Mouse (Mus musculus) intestine, embryonic 14.5 days (tissue): ENCODE measurements at regions not wholly inside any gene's neighbourhood (a gene's known extent, or its start where the extent isn't known, plus 50 kb on each side); places are given as distances from the start of the nearest gene placed in this dataset.
"Not testable (repeated sequence)": the region's sequence is repeated elsewhere in the genome, so short reads cannot be mapped to it uniquely, and the experiment has no call there.

Experiments
- ATAC-seq: fragments of 200-750 bp; cut with Nextera tagmentation; replicated peaks from 2 replicates; pipeline ENCODE4 v1.8.0; 2017; ENCODE audit warnings: low read depth, moderate number of reproducible peaks, moderate TSS enrichment, moderate library complexity; ENCODE audit not compliant: low FRiP score, low TSS enrichment
- DNase-seq: peaks from one replicate; pipeline ENCODE4 v3.0.0-alpha.2; 2018; ENCODE audit warnings: low spot score
- H3K27ac ChIP-seq: fragments of 300-500 bp; sonication (generic); 2 replicates; pipeline ENCODE4 v1.5.1; 2014; ENCODE audit warnings: low read depth, mild to moderate bottlenecking, control low read depth
- H3K27me3 ChIP-seq: fragments of 300-500 bp; sonication (generic); replicated peaks from 2 replicates; pipeline ENCODE4 v1.6.1; 2014; ENCODE audit warnings: low read length, control low read depth; ENCODE audit not compliant: control insufficient read depth, insufficient read depth
- H3K36me3 ChIP-seq: fragments of 300-500 bp; sonication (generic); 2 replicates; pipeline ENCODE4 v1.6.1; 2014; ENCODE audit warnings: low read length, control low read depth; ENCODE audit not compliant: control insufficient read depth, insufficient read depth
- H3K4me1 ChIP-seq: fragments of 300-500 bp; sonication (generic); replicated peaks from 2 replicates; pipeline ENCODE4 v1.6.1; 2014; ENCODE audit warnings: low read length, control low read depth, mixed read lengths; ENCODE audit not compliant: control insufficient read depth, insufficient read depth
- H3K4me2 ChIP-seq: fragments of 300-500 bp; sonication (generic); 2 replicates; pipeline ENCODE4 v1.6.1; 2014; ENCODE audit warnings: low read length
- H3K4me3 ChIP-seq: fragments of 300-500 bp; sonication (generic); 2 replicates; pipeline ENCODE4 v1.5.1; 2014; ENCODE audit warnings: low read depth, low read length, control low read depth, mixed read lengths
- H3K9ac ChIP-seq: fragments of 300-500 bp; sonication (generic); 2 replicates; pipeline ENCODE4 v1.6.1; 2014; ENCODE audit warnings: mild to moderate bottlenecking, low read length
- H3K9me3 ChIP-seq: fragments of 300-500 bp; sonication (generic); 2 replicates; pipeline ENCODE4 v1.6.1; 2016; ENCODE audit warnings: low read length, control low read depth; ENCODE audit not compliant: control insufficient read depth
- WGBS: fragments of 180-500 bp; shearing (Covaris S2); extraction: QIAGEN DNeasy Blood & Tissue Kit; methylation state at CpG from one replicate; pipeline ENCODE4 v1.1.7; 2014; 5-methylcytosine and 5-hydroxymethylcytosine counted together

DNA sequence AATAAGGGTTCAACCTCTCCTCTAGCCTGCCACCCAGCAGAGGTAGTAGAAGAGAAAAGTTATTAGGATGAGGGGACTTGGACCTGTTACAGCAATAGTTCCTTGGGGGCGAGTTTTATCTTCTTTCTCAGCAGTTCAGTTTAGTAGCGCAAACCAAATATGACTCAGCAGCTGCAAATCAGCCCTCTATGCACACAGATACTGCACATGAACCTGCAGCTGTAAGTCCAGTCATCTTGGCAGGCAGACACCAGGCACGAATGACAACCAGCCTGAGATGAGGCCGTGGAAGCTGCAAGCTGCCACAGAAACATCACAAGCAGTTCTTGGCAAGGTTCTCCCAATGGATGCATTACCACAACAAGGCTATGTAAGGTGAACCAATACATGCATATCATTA, 327.0 kb upstream of the Akr1e1 start:
- no peak overlapping the region for H3K9ac ChIP-seq
- H3K36me3 ChIP-seq = no peaks in the 10 kb centered on the region
- no peaks in the 10 kb centered on the region for H3K27me3 ChIP-seq
- H3K4me3 ChIP-seq = no peak overlapping the region
- WGBS = 82% methylated on average over 4 of the region's 4 CpGs
- H3K4me1 ChIP-seq = no peaks in the 10 kb centered on the region
- DNase-seq (no peak), ATAC-seq (no peak)
- no peak overlapping the region for H3K27ac ChIP-seq
- H3K9me3 ChIP-seq = no peaks in the 10 kb centered on the region
- H3K4me2 ChIP-seq = no peak overlapping the region

- DNase-seq = no peak
- no peak overlapping the region for H3K4me3 ChIP-seq
- no peaks in the 10 kb centered on the region for H3K27me3 ChIP-seq
- no peaks in the 10 kb centered on the region for H3K4me1 ChIP-seq
- no peaks in the 10 kb centered on the region for H3K36me3 ChIP-seq
- H3K9ac ChIP-seq = no peak overlapping the region
- H3K27ac ChIP-seq = no peak overlapping the region
- no peaks in the 10 kb centered on the region for H3K9me3 ChIP-seq
- ATAC-seq = no peak
- no peak overlapping the region for H3K4me2 ChIP-seq
Observed at GRCm38 (mm10) chr13:4939849-4940248, 330.9 kb upstream of the Akr1e1 start.

DNA sequence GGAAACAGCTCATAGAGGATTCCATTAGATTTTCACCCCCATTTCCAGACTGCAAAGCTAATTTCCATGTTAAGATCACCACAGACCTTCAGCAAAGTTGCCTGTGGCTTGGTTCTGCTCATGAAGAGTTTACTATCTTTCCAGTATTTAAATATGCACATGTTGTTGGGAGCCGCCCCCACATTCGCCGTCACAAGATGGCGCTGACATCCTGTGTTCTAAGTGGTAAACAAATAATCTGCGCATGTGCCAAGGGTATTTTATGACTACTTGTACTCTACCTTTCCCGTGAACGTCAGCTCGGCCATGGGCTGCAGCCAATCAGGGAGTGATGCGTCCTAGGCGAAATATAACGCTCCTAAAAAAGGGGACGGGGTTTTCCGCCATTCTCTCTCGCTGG, 333.5 kb upstream of the Akr1e1 start:
- ATAC-seq, H3K36me3 ChIP-seq, H3K4me1 ChIP-seq, H3K27me3 ChIP-seq, H3K4me2 ChIP-seq, H3K27ac ChIP-seq, H3K9me3 ChIP-seq, H3K9ac ChIP-seq, H3K4me3 ChIP-seq: not testable (repeated sequence)
- WGBS = 15% methylated on average over 5 of the region's 14 CpGs
- DNase-seq = peak; percentile 54

- peak overlapping the region; percentile 33 for H3K4me3 ChIP-seq
- H3K9ac ChIP-seq = 0 out of 2 replicates have a peak overlapping the region, but pooled peaks have one; percentile 27
- H3K4me2 ChIP-seq = peak overlapping the region; percentile 50
- H3K27ac ChIP-seq = no peak overlapping the region
- no peaks in the 10 kb centered on the region for H3K9me3 ChIP-seq
- no peaks in the 10 kb centered on the region for H3K27me3 ChIP-seq
- H3K36me3 ChIP-seq = no peaks in the 10 kb centered on the region
- ATAC-seq (no peak), DNase-seq (no peak)
- H3K4me1 ChIP-seq = no peaks in the 10 kb centered on the region
- 17% methylated on average over 7 of the region's 7 CpGs for WGBS
Observed at GRCm38 (mm10) chr13:4943046-4943445, 334.1 kb upstream of the Akr1e1 start.

GRCm38 (mm10) chr13:4955384-4955783, 346.4 kb upstream of the Akr1e1 start:
- no peak overlapping the region for H3K4me3 ChIP-seq
- no peak for ATAC-seq
- no peaks in the 10 kb centered on the region for H3K9me3 ChIP-seq
- H3K36me3 ChIP-seq = no peaks in the 10 kb centered on the region
- H3K27me3 ChIP-seq = no peaks in the 10 kb centered on the region
- WGBS = 89% methylated on average over 3 of the region's 3 CpGs
- DNase-seq = no peak
- H3K4me1 ChIP-seq = no peaks in the 10 kb centered on the region
- H3K4me2 ChIP-seq = no peak overlapping the region
- no peak overlapping the region for H3K9ac ChIP-seq
- H3K27ac ChIP-seq = no peak overlapping the region

DNA sequence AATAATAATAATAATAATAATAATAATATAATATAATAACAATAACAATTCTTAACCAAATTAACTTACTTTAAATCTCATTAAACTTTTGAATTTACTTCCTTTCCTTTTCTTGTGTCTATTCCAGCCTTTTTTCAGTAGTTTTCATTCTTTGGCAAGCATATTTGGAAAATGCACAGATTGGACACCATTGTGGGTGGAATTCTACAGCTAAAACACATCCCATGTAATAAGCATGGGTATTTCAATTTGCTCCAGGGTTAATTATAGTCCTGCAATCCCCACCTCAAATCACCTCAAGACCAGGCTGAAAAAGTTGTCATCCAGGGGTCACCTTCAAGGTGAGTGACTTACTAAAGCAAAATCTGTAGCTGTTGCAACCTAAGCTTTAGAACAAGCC, 355.9 kb upstream of the Akr1e1 start:
- Histone ChIP-seq H3K9me3 (no peaks in the 10 kb centered on the region), H3K4me1 (no peaks in the 10 kb centered on the region), H3K36me3 (no peaks in the 10 kb centered on the region), H3K27me3 (no peaks in the 10 kb centered on the region), H3K27ac (no peak overlapping the region), H3K4me3 (no peak overlapping the region), H3K9ac (no peak overlapping the region), H3K4me2 (no peak overlapping the region)
- no peak for DNase-seq
- no peak for ATAC-seq

DNA sequence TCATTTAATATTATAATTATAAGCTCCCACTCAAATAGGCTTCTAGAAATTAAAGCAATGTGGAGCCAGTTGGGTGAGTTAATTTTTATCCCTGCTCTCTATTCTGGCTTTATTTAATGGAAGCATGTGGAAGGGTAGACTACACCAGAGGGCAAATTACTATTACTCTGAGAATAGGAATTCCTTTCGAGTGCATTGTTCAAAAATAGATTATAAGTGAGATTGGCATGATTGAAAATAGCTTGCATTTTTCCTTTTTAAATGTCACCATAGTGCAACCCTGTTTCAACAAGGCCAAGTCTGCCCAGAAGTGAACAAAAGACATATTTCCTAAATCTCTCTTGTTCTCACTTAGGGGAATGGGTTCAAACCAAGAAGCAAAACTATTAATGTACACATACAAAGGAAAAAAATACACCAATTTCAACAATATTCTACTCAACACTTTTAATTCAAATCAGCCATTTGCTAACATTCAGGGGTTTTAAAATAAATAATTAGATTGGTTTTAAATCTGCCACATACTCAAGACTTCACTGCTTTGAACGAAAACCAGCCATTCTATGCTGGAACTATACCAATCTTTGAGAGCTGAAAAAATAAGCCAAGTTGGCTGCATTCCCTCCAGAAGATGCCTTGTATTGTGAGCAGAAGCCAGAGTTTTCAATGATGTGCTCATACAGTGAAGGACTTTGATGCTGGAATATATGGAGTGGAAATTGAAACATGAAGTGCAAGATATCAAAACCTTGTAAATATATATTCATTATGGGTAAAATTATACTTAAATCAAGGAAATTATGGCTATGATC, 361.3 kb upstream of the Akr1e1 start:
- WGBS = 55% methylated on average over 2 of the region's 2 CpGs
- Histone ChIP-seq H3K4me2 (no peak overlapping the region), H3K27ac (no peak overlapping the region), H3K36me3 (no peaks in the 10 kb centered on the region), H3K9me3 (no peaks in the 10 kb centered on the region), H3K4me1 (no peaks in the 10 kb centered on the region), H3K27me3 (no peaks in the 10 kb centered on the region), H3K9ac (no peak overlapping the region), H3K4me3 (no peak overlapping the region)
- no peak for ATAC-seq
- no peak for DNase-seq

DNA sequence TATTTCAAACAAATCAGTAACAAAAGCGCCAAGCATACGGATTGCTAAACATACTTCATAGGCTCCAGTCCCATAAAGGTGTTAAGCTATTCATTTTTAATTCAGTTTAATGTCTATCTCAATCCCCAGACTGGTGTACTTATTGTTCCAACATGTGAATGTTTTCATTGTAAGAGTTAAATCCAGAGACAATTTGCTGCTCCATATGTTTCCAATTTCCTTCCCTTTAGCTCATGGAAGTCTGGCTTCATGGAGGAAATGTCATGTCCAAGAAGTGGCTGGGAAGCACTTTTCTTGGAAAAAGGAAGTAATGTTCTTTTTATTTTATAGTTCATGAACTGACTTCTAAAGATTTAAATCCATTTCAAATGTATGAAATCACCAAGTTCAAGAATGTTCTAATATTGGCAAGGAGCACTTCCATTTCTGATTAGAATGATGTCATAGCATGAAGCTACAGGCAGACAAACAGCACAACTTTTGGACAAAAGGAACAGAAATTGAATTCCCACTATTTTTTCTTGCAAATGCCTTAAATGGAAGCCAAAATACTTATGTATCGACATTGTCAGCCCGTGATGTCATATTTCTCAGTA, 362.6 kb upstream of the Akr1e1 start:
- Histone ChIP-seq H3K4me2 (no peak overlapping the region), H3K36me3 (no peaks in the 10 kb centered on the region), H3K4me3 (no peak overlapping the region), H3K27me3 (no peaks in the 10 kb centered on the region), H3K9me3 (no peaks in the 10 kb centered on the region), H3K9ac (no peak overlapping the region), H3K27ac (no peak overlapping the region), H3K4me1 (no peaks in the 10 kb centered on the region)
- DNase-seq (no peak), ATAC-seq (no peak)
- 72% methylated on average over 4 of the region's 4 CpGs for WGBS

DNA sequence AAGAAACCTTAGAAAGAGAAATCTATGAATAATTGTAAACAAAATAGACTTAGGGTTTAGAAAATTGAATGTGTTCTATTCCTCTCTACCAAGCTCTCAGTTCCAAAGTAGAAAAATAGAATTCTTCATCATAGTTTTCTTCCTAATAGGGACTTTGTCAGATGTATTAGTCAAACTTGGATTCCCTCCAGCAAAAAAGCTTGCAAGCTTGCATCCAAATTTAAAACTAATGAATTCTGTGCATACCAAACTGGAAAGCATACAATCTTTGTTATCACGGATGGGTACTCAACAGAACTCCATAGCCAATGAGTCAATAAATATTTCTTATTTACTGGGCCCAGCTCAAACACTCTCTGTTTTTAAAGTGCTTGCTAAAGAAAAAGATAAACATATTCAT, 383.9 kb upstream of the Akr1e1 start:
- Histone ChIP-seq H3K9me3 (no peaks in the 10 kb centered on the region), H3K4me2 (no peak overlapping the region), H3K36me3 (no peaks in the 10 kb centered on the region), H3K4me1 (no peaks in the 10 kb centered on the region), H3K27ac (no peak overlapping the region), H3K9ac (no peak overlapping the region), H3K27me3 (no peaks in the 10 kb centered on the region), H3K4me3 (no peak overlapping the region)
- DNase-seq (no peak), ATAC-seq (no peak)
- 70% methylated on average over 1 of the region's 1 CpGs for WGBS
